Mouse (Mus musculus): Measurements from ENCODE around the gene Mndal. TPM values are rescaled to one million over a fixed set of nuclear protein-coding genes. Genes with fewer than 3 reads are reported as not detected.
"Not testable (repeated sequence)": the region's sequence is repeated elsewhere in the genome, so short reads cannot be mapped to it uniquely, and the experiment has no call there.

The Mndal gene
- total RNA-seq (2012; rRNA removed) (56.8 and 57.9 TPM in 2 replicates), total RNA-seq (2014; rRNA removed) (107 and 153 TPM in 2 replicates), polyA plus RNA-seq (2012; ENCODE audit: insufficient read length, low read depth) (175 and 183 TPM in 2 replicates)

DNA sequence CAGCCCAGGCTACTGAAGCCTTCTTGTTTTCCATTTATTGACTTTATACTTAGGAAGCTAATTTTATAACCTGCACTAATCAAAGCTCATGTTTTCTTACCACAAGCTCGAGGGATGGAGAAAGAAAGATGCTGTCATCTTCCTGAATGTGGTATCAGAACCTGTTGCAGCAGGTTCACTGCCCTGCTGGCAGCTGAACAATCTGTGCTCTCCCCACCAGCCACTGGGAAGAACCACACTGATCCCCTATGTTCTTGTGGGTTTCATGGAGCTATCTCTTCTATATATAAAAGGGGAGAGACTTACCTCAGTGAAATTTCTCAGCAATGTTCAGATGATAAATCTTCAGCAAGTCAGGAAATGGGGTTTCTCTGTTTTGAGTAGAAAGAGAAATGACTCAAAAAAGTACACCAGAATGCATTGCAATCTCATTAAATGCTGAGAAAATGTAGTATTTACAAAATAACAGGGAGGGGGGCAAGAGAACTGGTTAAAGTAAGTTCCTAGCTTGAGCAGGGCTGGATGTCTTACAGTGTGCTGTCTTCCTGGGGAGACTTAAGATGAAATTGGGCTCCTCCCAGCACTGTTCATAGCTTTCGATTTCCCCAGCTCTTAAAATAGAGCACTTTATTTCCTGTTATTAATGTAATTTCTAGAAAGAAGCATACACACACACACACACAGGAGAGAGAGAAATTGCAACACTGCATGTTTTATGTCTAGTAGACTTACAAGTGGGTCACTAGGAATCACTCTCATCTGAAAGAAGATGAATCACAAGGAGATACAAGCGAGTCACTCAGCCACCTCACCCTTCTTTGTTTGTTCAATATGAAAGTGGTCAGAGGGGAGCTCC, at the start of gene Mndal, which contains the start of gene Ifi203:
Mndal (minus strand) TSS at position 568 of the 856 bp plus-strand sequence.
Ifi203 (minus strand) TSS at position 749 of the 856 bp plus-strand sequence.
- DNase-seq (ENCODE audit: extremely low read depth) = peak; percentile 30
- H3K4me1 ChIP-seq (ENCODE audit: control insufficient read depth in 1 of 2, insufficient read depth in 2 of 2); in situ Hi-C loops (cut with MboI; ENCODE audit: low pct_ligation_motif_present, low pct_unique_long_range_greater_than_20kb, low sequenced_read_pairs); H3K27me3 ChIP-seq (replicated peaks); dilution Hi-C loops (cut with MboI; ENCODE audit: extremely low pct_ligation_motif_present, extremely low pct_unique_long_range_greater_than_20kb, low sequenced_read_pairs); H3K79me2 ChIP-seq (replicated peaks; ENCODE audit: control insufficient read depth, extremely low read depth, insufficient read depth, poor library complexity, severe bottlenecking); H3K36me3 ChIP-seq (replicated peaks in 1 of 2; ENCODE audit: control insufficient read depth in 1 of 2, insufficient read depth in 1 of 2, low read length in 1 of 2); H3K9me3 ChIP-seq (replicated peaks; ENCODE audit: low read length): not testable (repeated sequence)
- H3K4me3 ChIP-seq (replicated peaks in 1 of 3; ENCODE audit: low read depth in 2 of 3, low read length in 2 of 3, poor library complexity in 1 of 3) = peak within 1 kb of the TSS; percentile 34 to 67 (median 55)
- peak within 1 kb of the TSS; percentile 31; the same call in 1 of the 2 replicates for H3K27ac ChIP-seq (ENCODE audit: insufficient read depth, low read depth)
- peak within 1 kb of the TSS; percentile 92 for H3K4me2 ChIP-seq (ENCODE audit: insufficient read depth, low read depth, poor library complexity, severe bottlenecking)
- H3K9ac ChIP-seq (ENCODE audit: insufficient read depth, low read depth) = peak within 1 kb of the TSS; percentile 69

DNA sequence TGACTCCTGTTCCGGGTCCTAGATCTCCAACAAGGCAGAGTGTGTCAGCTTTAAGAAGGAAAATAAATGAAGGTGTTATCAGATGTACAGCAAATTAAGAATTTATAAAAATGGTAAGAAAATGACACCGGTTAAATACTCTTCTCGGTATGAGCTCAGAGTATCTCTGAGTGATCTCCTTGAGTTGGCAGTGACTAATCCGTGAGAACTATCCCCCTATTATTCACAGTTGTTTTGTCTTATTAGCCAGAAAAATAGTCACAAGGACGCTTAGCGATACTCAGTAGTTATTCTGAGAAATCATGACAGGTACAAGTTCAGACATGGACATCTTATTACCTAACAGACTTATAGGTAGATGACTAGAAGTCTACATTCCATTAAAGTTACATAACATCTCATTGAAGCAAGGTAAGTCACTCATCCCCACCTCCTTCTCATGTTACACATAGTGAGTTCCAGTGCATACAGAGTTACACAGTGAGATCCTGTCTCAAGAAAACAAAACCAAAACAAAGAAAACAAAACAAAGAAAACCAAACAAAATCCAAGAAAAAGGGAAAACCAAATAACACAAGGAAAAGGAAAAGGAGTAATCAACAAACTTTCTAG, 40.5 kb upstream of the Mndal start, which contains the start of gene Ifi202b:
Ifi202b (minus strand) TSS at position 51 of the 612 bp plus-strand sequence.
- H3K4me1 ChIP-seq (ENCODE audit: control insufficient read depth in 1 of 2, insufficient read depth in 2 of 2); dilution Hi-C loops (cut with MboI; ENCODE audit: extremely low pct_ligation_motif_present, extremely low pct_unique_long_range_greater_than_20kb, low sequenced_read_pairs); H3K9me3 ChIP-seq (replicated peaks; ENCODE audit: low read length); DNase-seq (ENCODE audit: extremely low read depth); H3K27ac ChIP-seq (ENCODE audit: insufficient read depth, low read depth); H3K4me2 ChIP-seq (ENCODE audit: insufficient read depth, low read depth, poor library complexity, severe bottlenecking); H3K9ac ChIP-seq (ENCODE audit: insufficient read depth, low read depth); H3K79me2 ChIP-seq (replicated peaks; ENCODE audit: control insufficient read depth, extremely low read depth, insufficient read depth, poor library complexity, severe bottlenecking); in situ Hi-C loops (cut with MboI; ENCODE audit: low pct_ligation_motif_present, low pct_unique_long_range_greater_than_20kb, low sequenced_read_pairs); H3K4me3 ChIP-seq (replicated peaks in 1 of 3; ENCODE audit: low read depth in 2 of 3, low read length in 2 of 3, poor library complexity in 1 of 3); H3K36me3 ChIP-seq (replicated peaks in 1 of 2; ENCODE audit: control insufficient read depth in 1 of 2, insufficient read depth in 1 of 2, low read length in 1 of 2); H3K27me3 ChIP-seq (replicated peaks): not testable (repeated sequence)

GRCm38 (mm10) chr1:173981038-173981437, 38.7 kb upstream of the Mndal start:
- in situ Hi-C loops (cut with MboI; ENCODE audit: low pct_ligation_motif_present, low pct_unique_long_range_greater_than_20kb, low sequenced_read_pairs); H3K27me3 ChIP-seq (replicated peaks); H3K4me1 ChIP-seq (ENCODE audit: control insufficient read depth in 1 of 2, insufficient read depth in 2 of 2); H3K27ac ChIP-seq (ENCODE audit: insufficient read depth, low read depth); dilution Hi-C loops (cut with MboI; ENCODE audit: extremely low pct_ligation_motif_present, extremely low pct_unique_long_range_greater_than_20kb, low sequenced_read_pairs); H3K9me3 ChIP-seq (replicated peaks; ENCODE audit: low read length); H3K79me2 ChIP-seq (replicated peaks; ENCODE audit: control insufficient read depth, extremely low read depth, insufficient read depth, poor library complexity, severe bottlenecking); H3K9ac ChIP-seq (ENCODE audit: insufficient read depth, low read depth); H3K36me3 ChIP-seq (replicated peaks in 1 of 2; ENCODE audit: control insufficient read depth in 1 of 2, insufficient read depth in 1 of 2, low read length in 1 of 2); H3K4me2 ChIP-seq (ENCODE audit: insufficient read depth, low read depth, poor library complexity, severe bottlenecking); H3K4me3 ChIP-seq (replicated peaks in 1 of 3; ENCODE audit: low read depth in 2 of 3, low read length in 2 of 3, poor library complexity in 1 of 3); DNase-seq (ENCODE audit: extremely low read depth): not testable (repeated sequence)

- Histone ChIP-seq H3K4me2 (ENCODE audit: insufficient read depth, low read depth, poor library complexity, severe bottlenecking) (no peak overlapping the region), H3K27ac (ENCODE audit: insufficient read depth, low read depth) (no peak overlapping the region), H3K9ac (ENCODE audit: insufficient read depth, low read depth) (no peak overlapping the region), H3K79me2 (replicated peaks; ENCODE audit: control insufficient read depth, extremely low read depth, insufficient read depth, poor library complexity, severe bottlenecking) (no peaks in the 10 kb centered on the region), H3K27me3 (replicated peaks) (no peaks in the 10 kb centered on the region), H3K36me3 (replicated peaks in 1 of 2; ENCODE audit: control insufficient read depth in 1 of 2, insufficient read depth in 1 of 2, low read length in 1 of 2) (no peaks in the 10 kb centered on the region), H3K4me1 (ENCODE audit: control insufficient read depth in 1 of 2, insufficient read depth in 2 of 2) (peaks cover 0 to 4% of the 10 kb centered on the region in 2 experiments; a peak in 1 of 4 replicates), H3K9me3 (replicated peaks; ENCODE audit: low read length) (no peaks in the 10 kb centered on the region), H3K4me3 (replicated peaks in 1 of 3; ENCODE audit: low read depth in 2 of 3, low read length in 2 of 3, poor library complexity in 1 of 3) (no peak overlapping the region)
- TF ChIP-seq POLR2A (IDR thresholded peaks at IDR 0.05; ENCODE audit: low read depth, low read length) (no peak), UBTF (IDR thresholded peaks at IDR 0.05; ENCODE audit: low read depth, low read length) (no peak), MEF2A (IDR thresholded peaks at IDR 0.05; ENCODE audit: borderline replicate concordance, low read depth, low read length) (no peak), KAT2A (IDR thresholded peaks at IDR 0.05; ENCODE audit: insufficient replicate concordance, low read length) (no peak), PAX5 (IDR thresholded peaks at IDR 0.05; ENCODE audit: low read length) (no peak), NRF1 (IDR thresholded peaks at IDR 0.05; ENCODE audit: low read depth, low read length) (no peak), USF1 (IDR thresholded peaks at IDR 0.05; ENCODE audit: low read depth, low read length) (no peak), JUND (conservative IDR thresholded peaks at IDR 0.05; ENCODE audit: low read depth, low read length) (no peak), CTCF (conservative IDR thresholded peaks at IDR 0.05 in 1 of 2, IDR thresholded peaks at IDR 0.05 in 1 of 2; ENCODE audit: low read depth in 2 of 2, low read length in 2 of 2) (no peak), TCF12 (IDR thresholded peaks at IDR 0.05; ENCODE audit: low read depth, low read length) (no peak), ZC3H11A (IDR thresholded peaks at IDR 0.05; ENCODE audit: low read depth, low read length) (no peak), SIN3A (IDR thresholded peaks at IDR 0.05; ENCODE audit: low read length) (no peak), ZMIZ1 (IDR thresholded peaks at IDR 0.05; ENCODE audit: low read depth, low read length) (no peak), BHLHE40 (IDR thresholded peaks at IDR 0.05; ENCODE audit: low read depth, low read length) (no peak), NELFE (IDR thresholded peaks at IDR 0.05; ENCODE audit: low read depth, low read length) (no peak)
- dilution Hi-C loops (cut with MboI; ENCODE audit: extremely low pct_ligation_motif_present, extremely low pct_unique_long_range_greater_than_20kb, low sequenced_read_pairs) = no loop called here
- peak; percentile 9 for DNase-seq (ENCODE audit: extremely low read depth)
- in situ Hi-C loops (cut with MboI; ENCODE audit: low pct_ligation_motif_present, low pct_unique_long_range_greater_than_20kb, low sequenced_read_pairs) = no loop called here
These were observed 35.3 kb upstream of the Mndal start for GRCm38 (mm10) chr1:173977622-173978021.
